Mouse (Mus musculus) frontal cortex, postnatal 10 days (tissue): Measurements from ENCODE around the gene Lyrm7.
A peak's percentile ranks its signal among the peaks of the same experiment; 100 is the strongest.
"Not testable (repeated sequence)": the region's sequence is repeated elsewhere in the genome, so short reads cannot be mapped to it uniquely, and the experiment has no call there.

ENCODE experiments used
- DNase-seq, 2 experiments: peaks; one replicate each; pipeline ENCODE4 v3.0.0; 2022; ENCODE audit warnings: low spot score in 2 of 2, mixed read lengths in 1 of 2

Lyrm7 gene

DNA sequence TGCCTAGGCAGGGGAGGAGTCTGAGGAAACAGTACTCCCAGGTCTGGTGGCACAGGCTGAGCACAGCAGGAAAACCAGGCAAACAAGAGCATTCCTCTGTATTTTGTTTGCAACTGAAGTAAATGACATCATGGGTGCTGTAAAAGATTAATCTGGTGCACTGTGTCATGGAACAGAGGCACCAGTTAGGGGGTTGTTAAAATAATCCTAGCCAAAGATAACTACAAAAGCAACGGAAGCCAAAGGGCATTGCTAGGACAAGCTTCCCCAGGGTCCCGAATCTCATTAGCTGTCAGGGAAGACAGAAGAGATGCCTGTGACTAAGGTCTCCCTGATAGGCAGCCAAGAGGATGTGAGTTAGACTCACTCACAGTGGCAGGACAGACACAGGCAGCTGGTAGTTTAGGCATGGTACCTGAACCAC is 20.3 kb upstream of the Lyrm7 start:
- DNase-seq, result no peak

DNA sequence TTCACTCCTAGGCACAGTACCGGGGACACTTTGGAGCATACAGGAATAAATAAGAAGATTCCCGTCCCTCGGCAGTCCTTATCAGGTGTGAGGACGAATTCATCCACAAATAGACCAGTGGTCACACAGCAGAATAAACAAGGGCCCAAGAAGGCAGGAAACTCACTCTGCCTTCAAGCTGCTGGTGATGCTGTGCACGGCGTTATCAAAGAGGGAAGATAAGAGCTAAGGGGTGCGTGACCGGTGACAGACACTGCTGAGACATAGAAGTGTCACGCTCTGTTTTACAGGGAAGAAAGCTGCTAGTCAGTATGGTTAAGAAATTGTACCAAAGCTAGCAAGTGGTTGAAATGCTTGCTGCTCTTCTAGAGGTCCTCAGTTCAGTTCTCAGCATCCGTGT is 19.2 kb upstream of the Lyrm7 start:
- DNase-seq, result no peak

DNA sequence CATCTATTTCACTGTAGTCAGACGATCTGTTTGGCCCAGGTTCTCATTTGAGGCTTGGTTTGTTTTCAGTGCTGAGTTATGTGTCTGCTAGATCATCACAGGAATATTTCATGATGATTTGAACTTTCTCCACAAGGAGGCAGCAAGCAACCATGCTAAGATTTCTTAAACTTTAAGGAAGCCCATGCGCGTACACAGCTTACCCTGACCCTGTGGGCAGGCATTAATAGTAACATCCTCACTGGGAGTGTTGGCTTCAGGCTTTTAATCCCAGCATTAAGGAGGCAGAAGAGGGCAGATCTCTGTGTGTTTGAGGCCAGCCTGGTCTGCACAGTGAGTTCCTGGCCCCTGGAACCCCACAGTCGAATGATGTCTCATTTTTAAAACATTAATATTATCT is 18.7 kb upstream of the Lyrm7 start:
- DNase-seq, result no peak

GRCm38 (mm10) chr11:54878893-54879292 is 18.2 kb upstream of the Lyrm7 start:
- DNase-seq, result no peak

- DNase-seq, result no peak
These were observed 15.3 kb upstream of the Lyrm7 start for GRCm38 (mm10) chr11:54876031-54876430.

- no peak for DNase-seq
These were observed 11.3 kb upstream of the Lyrm7 start for GRCm38 (mm10) chr11:54871831-54872537.

GRCm38 (mm10) chr11:54869318-54869717 is 8.6 kb upstream of the Lyrm7 start:
- DNase-seq, result no peak

DNA sequence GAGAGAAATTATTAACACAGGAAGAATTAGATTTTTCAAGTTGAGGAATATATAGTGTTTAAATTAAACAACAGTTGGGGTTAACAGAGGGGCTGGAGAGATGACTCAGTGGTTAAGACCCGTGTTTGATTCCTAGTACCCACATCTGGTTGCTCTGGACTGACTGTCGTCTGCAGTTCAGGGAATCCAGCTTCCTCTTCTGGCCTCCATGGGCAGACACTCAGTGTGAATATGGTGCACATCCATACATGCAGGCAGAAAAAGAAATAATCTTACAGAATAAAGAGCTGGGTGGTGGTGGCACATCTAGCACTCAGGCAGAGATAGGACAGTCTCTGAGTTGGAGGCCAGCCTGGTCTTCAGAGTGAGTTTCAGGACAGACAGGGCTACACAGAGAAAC is 7.7 kb upstream of the Lyrm7 start:
- DNase-seq, result no peak

DNA sequence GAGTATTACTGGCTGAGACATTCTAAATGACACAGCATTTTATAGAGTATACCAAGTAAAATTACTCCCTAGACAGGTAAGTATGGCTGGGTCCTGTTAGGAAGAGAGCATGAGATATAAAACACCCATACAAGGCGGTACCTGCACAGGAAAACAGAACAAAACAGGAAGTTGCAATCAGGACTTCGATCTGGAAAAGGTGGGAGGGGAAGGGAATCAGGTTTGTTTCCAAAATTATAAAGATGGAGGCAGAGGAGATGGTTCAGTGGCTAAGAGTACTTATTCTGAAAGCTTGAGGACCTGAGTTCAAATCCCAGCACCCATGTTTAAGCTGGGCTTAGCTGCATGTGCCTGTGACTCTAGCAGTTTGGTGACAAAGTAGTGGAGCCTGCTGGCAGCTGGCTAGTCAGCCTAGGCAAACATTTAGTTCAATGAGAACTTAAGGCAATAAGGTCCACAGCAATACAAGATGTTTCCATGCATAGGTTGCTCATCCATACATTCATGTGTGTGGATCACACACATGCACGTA is 7.3 kb upstream of the Lyrm7 start:
- DNase-seq, result no peak

- no peak for DNase-seq
These were observed 6.3 kb upstream of the Lyrm7 start for GRCm38 (mm10) chr11:54867049-54867385.

GRCm38 (mm10) chr11:54866119-54867048 is 5.7 kb upstream of the Lyrm7 start, which contains the start of gene Hint1:
TSS of gene Hint1 (plus strand) at chr11:54866383.
- DNase-seq, result peak; percentile 82 to 93

DNA sequence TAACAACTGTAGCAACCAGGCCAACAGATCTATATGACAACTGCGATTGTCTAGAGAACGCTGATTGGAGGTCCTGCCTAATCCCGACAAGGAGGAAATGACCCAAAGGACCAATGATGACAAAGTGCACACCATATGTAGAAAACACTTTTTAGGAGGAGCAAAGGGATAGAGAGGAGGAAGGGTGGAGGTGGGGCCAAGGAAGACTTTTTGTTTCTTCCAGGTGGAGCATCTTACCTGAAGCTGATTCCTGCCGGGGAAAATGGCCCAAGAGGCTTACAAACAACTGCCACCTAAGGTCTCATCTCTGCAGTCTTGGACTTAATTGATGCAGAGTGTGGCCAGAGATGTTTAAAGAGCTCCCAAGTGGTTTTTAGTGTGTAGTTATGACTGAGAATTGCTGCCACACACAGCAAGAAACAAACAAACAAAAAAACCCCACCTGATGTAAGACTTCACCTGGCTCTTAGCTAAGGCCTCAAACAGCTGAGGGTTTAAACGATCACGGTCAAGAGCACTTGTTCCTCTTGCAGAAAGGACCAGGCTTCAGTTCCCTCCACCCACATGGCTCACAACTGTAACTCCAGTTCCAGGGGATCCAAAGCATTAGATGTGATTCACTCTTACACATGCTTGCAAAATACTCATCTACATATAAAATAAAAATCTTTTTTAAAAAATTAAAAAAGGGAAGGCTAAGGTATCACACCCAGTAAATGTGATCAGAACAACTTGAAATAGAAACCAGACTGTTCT is 4.8 kb upstream of the Lyrm7 start:
- DNase-seq, result no peak

GRCm38 (mm10) chr11:54862621-54863520 is 2.2 kb upstream of the Lyrm7 start:
- DNase-seq, result peak in 1 of 2 experiments; percentile 66

GRCm38 (mm10) chr11:54861471-54862420 is 1.0 kb upstream of the Lyrm7 start:
- no peak for DNase-seq

DNA sequence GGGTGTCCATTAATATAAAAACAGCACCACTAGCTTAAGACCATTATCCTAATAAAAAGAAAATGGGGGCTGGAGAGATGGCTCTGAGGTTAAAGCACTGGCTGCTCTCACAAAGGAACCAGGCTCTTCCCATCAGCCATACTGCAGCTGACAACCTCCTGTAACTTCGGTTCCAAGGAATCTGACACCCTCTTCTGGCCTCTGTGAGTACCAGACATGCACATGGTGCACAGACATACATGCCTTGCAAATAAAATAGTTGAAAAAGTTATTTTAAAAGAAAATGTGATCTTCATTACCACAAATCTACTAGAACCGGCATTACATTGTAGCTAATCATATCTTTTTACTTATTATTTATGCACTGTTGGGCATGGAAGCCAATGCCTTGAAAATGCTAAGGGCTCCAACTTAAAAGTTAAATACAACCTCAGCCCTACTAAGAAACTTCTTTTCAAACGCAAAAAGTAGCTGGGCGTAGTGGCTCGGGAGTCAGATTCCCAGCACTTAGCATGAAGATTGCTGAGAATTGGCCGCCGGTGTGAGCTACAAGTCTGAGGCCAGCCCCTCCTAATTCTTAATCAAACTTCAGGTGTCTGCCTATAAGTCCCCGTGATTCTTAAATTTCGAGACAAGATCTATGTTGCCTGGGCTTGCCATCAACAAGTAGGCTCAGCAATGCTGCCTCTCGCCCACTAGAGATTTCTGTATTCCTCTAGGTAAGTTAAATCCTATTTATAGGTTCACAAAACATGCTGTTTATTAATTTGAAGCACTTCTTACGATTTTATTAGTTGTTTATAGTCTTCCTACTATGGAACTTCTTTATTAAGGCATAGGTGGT is 1.2 kb downstream of the Lyrm7 start:
- no peak for DNase-seq

DNA sequence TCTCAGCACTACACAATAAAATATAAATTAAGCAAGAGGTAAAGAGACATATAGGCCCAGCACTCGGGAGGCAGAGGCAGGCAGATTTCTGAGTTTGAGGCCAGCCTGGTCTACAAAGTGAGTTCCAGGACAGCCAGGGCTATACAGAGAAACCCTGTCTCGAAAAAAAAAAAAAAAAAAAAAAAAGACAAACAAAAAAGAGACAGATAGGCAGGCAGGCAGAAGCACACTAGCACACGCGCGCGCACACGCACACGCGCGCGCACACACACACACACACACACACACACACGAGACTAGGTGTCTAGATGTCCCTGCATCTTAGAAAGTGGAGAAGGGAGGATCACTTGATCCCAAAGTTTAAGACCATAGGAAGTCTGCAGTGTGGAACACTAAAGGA is 1.8 kb downstream of the Lyrm7 start:
- not testable (repeated sequence) for DNase-seq

DNA sequence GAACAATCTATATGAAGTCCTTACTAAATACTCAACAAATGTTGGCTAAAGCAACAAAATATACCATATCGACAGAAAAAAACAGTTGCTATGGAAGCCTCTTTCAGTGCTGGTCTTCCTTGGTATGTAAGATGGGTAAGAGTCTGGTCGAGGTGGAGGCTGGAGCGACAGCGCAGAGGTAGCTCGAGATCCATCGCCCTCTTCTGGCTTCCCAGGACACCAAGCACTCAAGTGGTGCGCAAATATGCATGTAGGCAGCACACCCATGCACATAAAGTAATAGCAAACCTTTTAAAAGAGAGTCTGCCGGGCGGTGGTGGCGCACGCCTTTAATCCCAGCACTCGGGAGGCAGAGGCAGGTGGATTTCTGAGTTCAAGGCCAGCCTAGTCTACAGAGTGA is 9.1 kb downstream of the Lyrm7 start:
- no peak for DNase-seq

- no peak for DNase-seq
These were observed 10.6 kb downstream of the Lyrm7 start for GRCm38 (mm10) chr11:54849961-54850758.
